Mouse (Mus musculus): ENCODE results near the gene Msi2. TPM values are rescaled to one million over a fixed set of nuclear protein-coding genes. Genes with fewer than 3 reads are reported as not detected.

The Msi2 gene
- polyA plus RNA-seq, 1 experiment from 2014 or later, result 41.0 TPM

DNA sequence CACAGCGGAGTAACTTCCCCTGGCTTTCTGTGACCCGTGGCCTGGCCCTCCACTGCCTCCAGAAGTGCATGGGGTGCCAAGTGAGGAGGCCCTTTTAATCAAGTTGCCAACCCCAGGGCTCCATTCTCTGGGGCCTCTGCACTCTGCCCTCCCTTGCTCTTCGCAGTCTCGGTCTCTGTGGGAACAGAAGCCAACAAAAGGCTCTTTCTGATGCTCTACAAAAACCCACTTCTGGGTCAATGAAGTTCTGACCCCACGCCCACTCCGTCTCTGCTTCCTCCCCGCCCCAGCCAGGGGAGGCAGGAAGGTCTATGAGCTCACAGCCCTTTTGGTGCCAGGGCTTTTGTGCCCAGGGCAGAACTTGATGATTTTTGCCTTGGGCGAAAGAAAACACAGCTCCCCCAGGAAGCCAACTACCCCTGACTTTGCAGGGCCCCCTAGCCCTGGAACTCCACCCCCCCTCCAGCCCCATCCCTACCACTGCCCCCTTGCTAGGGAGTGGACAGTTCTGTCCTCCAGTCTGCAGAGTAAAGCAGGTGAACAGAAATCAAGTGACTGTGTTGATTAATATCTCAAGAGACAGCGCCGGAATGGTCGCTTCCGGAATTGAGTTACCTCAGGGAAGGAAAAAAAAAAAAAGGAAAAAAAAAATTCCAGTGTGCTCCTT is 246.2 kb downstream of the Msi2 start:
- Histone ChIP-seq H3K27me3 (no peaks in the 10 kb centered on the region), H3K4me1 (replicated peaks) (peaks cover 75% of the 10 kb centered on the region), H3K27ac (peak overlapping the region; percentile 81), H3K9me3 (no peaks in the 10 kb centered on the region), H3K4me2 (replicated peaks) (0 out of 2 replicates have a peak overlapping the region, but pooled peaks have one; percentile 4), H3K4me3 (replicated peaks) (no peak overlapping the region), H3K9ac (replicated peaks) (no peak overlapping the region), H3K36me3 (peaks cover 3% of the 10 kb centered on the region; the same call in 1 of the 2 replicates)
- WGBS, result 19% methylated on average over 12 of the region's 12 CpGs
- ATAC-seq, result peak; percentile 54

DNA sequence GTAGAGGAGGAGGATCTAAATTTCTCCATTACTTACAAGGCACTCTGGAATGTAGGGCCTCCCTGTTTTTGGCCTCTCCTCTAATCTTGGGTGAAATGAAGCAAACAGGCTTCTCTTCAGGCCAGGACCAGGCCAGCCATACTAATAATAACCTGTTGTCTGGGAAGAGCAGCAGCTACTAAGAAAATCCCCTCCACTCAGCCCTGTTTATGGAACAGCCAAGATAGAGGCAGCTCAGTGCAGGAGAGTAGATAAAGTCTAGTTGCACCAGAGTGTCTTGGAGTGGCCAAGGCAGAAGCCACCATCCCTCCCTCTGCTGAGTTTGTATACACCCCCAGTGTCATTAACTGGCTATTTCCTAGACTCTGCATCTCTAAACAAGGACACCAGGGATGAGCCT is 247.7 kb downstream of the Msi2 start:
- no peak overlapping the region for H3K4me3 ChIP-seq (replicated peaks)
- peaks cover 72% of the 10 kb centered on the region for H3K4me1 ChIP-seq (replicated peaks)
- no peaks in the 10 kb centered on the region for H3K36me3 ChIP-seq
- H3K9ac ChIP-seq (replicated peaks), result 0 out of 2 replicates have a peak overlapping the region, but pooled peaks have one; percentile 2
- H3K9me3 ChIP-seq, result no peaks in the 10 kb centered on the region
- H3K27me3 ChIP-seq, result no peaks in the 10 kb centered on the region
- H3K27ac ChIP-seq, result peak overlapping the region; percentile 51
- no peak for ATAC-seq
- no peak overlapping the region for H3K4me2 ChIP-seq (replicated peaks)

DNA sequence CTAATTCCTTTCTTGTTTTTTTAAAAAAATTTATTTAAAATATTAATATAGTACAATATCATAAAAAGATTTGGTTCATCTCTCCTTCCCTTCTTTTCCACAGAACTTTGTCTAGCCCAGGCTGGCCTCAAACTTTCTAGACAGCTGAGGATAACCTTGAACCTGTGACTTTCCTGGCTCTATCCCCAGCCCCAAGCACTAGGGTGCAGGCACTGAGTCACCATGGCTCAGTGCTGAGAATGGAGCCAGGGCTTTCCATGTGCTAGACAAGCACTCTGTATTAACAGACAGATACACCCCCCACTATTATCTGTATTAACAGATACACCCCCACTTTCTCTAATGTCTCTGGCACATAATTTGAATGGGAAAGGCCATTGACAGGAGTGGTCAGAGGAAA is 249.3 kb downstream of the Msi2 start:
- H3K4me1 ChIP-seq (replicated peaks), result peaks cover 71% of the 10 kb centered on the region
- ATAC-seq, result no peak
- H3K27ac ChIP-seq, result no peak overlapping the region
- no peaks in the 10 kb centered on the region for H3K9me3 ChIP-seq
- no peak overlapping the region for H3K4me2 ChIP-seq (replicated peaks)
- H3K36me3 ChIP-seq, result no peaks in the 10 kb centered on the region
- no peak overlapping the region for H3K9ac ChIP-seq (replicated peaks)
- no peak overlapping the region for H3K4me3 ChIP-seq (replicated peaks)
- H3K27me3 ChIP-seq, result no peaks in the 10 kb centered on the region

DNA sequence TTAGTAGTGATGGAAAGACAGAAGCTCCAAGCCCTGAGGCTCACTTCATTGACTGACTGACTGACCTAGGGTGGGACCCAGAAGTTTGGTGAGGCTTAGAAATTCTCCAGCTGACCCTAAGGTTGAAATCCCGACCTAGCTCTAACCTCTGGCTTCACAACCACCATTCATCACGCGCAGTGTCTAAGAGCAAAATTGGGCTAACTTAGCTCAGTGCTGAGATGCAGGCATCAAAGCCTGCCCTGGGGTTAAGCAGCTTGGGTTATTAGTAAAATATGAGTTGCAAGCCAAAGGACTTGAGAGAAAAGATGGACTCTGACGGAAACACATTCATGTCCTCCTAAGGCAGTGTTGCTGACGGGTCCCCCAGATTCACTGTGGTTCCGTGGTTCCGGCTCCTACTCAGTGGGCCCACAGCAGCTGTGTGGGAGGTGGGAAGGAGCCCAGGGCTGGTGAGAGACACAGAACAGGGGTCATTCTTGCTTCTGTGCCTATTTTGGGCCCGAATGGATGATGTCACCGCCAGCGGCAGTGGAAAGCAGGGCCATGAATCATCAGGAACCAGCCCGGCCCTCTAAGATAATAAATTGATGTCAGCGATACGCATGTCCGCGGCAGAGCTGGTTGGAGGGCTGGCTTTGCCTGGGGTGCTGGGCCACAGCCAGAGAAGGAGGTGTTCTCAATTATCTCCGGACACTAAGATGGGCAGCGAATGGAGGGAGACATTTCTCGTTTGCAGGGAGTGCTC is 250.6 kb downstream of the Msi2 start:
- H3K4me2 ChIP-seq (replicated peaks), result no peak overlapping the region
- whole genome bisulfite sequencing, result 79% methylated on average over 18 of the region's 18 CpGs
- no peaks in the 10 kb centered on the region for H3K36me3 ChIP-seq
- H3K27ac ChIP-seq, result peak overlapping the region; percentile 7; the same call in 1 of the 2 replicates
- ATAC-seq, result no peak
- no peak overlapping the region for H3K9ac ChIP-seq (replicated peaks)
- H3K4me1 ChIP-seq (replicated peaks), result peaks cover 71% of the 10 kb centered on the region
- H3K4me3 ChIP-seq (replicated peaks), result no peak overlapping the region
- no peaks in the 10 kb centered on the region for H3K9me3 ChIP-seq
- no peaks in the 10 kb centered on the region for H3K27me3 ChIP-seq

DNA sequence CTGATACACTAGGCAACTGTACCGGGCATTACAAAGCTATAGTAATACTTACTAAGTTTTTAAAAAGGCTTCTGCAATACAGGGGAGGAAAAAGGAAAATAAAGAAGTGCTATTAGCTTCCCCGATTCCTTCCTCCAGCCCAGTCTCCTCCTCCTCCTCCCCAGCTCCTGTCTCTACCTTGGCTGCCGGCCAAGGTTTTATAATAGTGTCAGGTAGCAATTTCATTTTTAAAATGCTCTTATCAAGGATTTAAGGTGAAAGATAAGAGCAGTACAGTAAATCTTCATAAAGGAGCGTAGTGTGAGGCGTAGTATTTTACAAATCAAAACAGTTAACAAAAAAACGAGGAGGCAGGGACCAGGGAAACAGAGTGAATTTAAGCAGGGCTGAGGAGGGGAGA is 254.4 kb downstream of the Msi2 start:
- Histone ChIP-seq H3K9me3 (no peaks in the 10 kb centered on the region), H3K4me2 (replicated peaks) (no peak overlapping the region), H3K4me1 (replicated peaks) (peaks cover 84% of the 10 kb centered on the region), H3K27me3 (no peaks in the 10 kb centered on the region), H3K9ac (replicated peaks) (no peak overlapping the region), H3K36me3 (no peaks in the 10 kb centered on the region), H3K4me3 (replicated peaks) (no peak overlapping the region), H3K27ac (peak overlapping the region; percentile 76)
- WGBS, result 79% methylated on average over 6 of the region's 6 CpGs
- ATAC-seq, result no peak

DNA sequence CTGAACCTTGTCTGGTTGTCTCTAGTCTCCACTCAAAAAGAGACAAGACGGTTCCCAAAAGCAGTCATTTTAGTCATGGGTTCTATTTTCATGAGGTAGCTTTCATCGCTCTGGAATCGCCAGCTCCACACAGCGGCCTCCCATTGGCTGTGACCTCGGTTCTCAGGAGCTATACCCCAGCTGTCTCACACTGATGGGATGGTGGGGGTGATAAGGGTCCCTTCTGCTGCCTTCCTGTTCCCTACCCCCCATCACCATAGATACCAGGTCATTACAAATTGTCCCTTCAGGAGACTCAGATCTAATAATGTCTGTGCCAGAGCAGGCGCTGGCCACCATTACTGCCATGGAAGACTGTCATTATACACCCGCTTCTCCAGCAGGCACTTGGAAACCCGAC is 255.5 kb downstream of the Msi2 start:
- no peak overlapping the region for H3K9ac ChIP-seq (replicated peaks)
- 52% methylated on average over 8 of the region's 8 CpGs for WGBS
- H3K27me3 ChIP-seq, result no peaks in the 10 kb centered on the region
- H3K4me2 ChIP-seq (replicated peaks), result no peak overlapping the region
- H3K4me1 ChIP-seq (replicated peaks), result peaks cover 88% of the 10 kb centered on the region
- no peak for ATAC-seq
- H3K9me3 ChIP-seq, result no peaks in the 10 kb centered on the region
- H3K36me3 ChIP-seq, result no peaks in the 10 kb centered on the region
- no peak overlapping the region for H3K4me3 ChIP-seq (replicated peaks)
- peak overlapping the region; percentile 76 for H3K27ac ChIP-seq

DNA sequence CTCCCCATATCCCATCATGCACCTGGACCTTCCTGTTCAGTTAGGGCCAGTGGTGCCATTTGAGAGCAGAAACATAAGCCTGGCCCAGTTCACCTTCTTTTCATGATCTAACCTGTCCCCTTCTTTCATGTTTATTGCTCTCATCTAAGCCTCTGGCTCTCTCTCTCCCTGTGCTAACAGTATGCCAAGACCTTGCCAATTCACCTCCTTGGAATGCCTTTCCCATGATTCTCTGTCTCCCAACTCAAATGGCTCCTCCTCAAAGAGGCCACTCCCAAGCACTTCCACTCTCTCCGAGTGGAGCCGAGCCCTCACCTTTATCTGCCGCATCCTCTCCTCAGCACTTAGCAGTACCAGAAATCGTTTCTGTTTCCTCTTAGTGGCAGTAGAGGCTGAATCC is 256.7 kb downstream of the Msi2 start:
- Histone ChIP-seq H3K36me3 (no peaks in the 10 kb centered on the region), H3K9me3 (no peaks in the 10 kb centered on the region), H3K4me1 (replicated peaks) (peaks cover 94% of the 10 kb centered on the region), H3K4me3 (replicated peaks) (no peak overlapping the region), H3K27ac (peak overlapping the region; percentile 66), H3K27me3 (no peaks in the 10 kb centered on the region), H3K9ac (replicated peaks) (no peak overlapping the region), H3K4me2 (replicated peaks) (no peak overlapping the region)
- WGBS, result 95% methylated on average over 4 of the region's 4 CpGs
- no peak for ATAC-seq

DNA sequence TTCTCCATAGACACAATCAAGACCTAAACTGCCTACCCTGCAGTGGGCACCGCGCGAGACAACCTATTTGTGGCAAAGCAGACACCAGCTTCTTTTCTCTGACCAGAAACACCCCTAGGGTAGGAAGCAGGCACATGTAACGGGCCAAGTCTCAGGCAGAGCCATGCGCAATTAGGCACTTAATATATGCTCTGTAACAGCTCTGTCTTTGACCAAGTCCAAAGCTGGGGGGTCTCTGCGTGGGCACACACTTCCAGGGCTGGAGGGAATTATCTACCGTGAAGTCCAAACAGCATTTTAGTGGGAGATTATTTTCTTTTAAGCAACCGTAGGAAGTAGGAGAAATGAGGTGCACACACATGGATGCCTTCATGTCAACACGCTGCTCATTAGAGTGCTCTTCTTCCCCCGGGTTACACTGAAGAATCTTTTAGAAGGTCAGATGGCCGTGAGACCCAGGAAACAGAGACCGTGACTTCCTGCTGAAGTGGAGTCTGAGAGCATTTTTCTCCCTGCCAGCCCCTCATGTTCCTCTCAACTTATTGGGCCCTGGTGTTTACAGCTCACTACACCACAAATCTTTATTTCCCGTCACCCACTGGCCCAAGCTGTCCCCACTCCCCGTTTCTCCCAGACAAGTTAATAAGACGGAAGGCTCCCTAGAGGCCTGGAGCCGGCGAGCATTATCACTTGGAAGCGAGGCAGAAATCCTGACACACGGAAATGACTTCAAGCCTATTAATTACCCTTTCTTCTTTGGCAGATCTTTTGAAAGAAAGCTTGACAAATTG is 258.2 kb downstream of the Msi2 start:
- 27% methylated on average over 19 of the region's 19 CpGs for WGBS
- Histone ChIP-seq H3K27me3 (no peaks in the 10 kb centered on the region), H3K9ac (replicated peaks) (no peak overlapping the region), H3K9me3 (no peaks in the 10 kb centered on the region), H3K36me3 (no peaks in the 10 kb centered on the region), H3K27ac (peak overlapping the region; percentile 83), H3K4me3 (replicated peaks) (no peak overlapping the region), H3K4me2 (replicated peaks) (no peak overlapping the region), H3K4me1 (replicated peaks) (peaks cover 99% of the 10 kb centered on the region)
- ATAC-seq, result no peak

DNA sequence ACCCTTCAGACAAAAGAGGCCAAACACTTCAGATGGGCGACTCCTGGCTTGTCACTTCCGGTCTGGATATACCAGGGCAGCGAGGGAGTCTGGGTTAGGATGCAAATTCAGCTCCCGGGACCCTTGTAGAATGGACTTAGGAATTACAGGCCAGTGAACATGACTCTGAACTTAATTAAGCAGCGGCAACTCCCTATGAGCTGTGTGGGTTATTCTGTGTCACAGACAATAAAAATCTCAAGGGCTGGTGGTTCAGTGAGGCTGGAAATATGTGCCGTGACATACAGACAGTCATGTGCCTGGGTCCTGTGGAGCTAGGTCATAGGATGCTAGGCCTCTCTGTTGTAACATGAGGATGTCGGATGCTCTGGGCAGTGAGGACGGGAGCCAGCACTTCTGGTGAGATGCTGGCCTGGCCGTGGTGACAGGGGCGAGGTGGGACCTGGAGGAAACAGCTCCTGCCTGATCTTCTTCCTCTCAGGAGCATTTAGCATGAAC is 261.0 kb downstream of the Msi2 start:
- H3K4me2 ChIP-seq (replicated peaks), result no peak overlapping the region
- no peak overlapping the region for H3K9ac ChIP-seq (replicated peaks)
- no peaks in the 10 kb centered on the region for H3K9me3 ChIP-seq
- no peak overlapping the region for H3K27ac ChIP-seq
- 71% methylated on average over 10 of the region's 10 CpGs for WGBS
- no peak overlapping the region for H3K4me3 ChIP-seq (replicated peaks)
- no peaks in the 10 kb centered on the region for H3K36me3 ChIP-seq
- peaks cover 90% of the 10 kb centered on the region for H3K4me1 ChIP-seq (replicated peaks)
- ATAC-seq, result no peak
- no peaks in the 10 kb centered on the region for H3K27me3 ChIP-seq

DNA sequence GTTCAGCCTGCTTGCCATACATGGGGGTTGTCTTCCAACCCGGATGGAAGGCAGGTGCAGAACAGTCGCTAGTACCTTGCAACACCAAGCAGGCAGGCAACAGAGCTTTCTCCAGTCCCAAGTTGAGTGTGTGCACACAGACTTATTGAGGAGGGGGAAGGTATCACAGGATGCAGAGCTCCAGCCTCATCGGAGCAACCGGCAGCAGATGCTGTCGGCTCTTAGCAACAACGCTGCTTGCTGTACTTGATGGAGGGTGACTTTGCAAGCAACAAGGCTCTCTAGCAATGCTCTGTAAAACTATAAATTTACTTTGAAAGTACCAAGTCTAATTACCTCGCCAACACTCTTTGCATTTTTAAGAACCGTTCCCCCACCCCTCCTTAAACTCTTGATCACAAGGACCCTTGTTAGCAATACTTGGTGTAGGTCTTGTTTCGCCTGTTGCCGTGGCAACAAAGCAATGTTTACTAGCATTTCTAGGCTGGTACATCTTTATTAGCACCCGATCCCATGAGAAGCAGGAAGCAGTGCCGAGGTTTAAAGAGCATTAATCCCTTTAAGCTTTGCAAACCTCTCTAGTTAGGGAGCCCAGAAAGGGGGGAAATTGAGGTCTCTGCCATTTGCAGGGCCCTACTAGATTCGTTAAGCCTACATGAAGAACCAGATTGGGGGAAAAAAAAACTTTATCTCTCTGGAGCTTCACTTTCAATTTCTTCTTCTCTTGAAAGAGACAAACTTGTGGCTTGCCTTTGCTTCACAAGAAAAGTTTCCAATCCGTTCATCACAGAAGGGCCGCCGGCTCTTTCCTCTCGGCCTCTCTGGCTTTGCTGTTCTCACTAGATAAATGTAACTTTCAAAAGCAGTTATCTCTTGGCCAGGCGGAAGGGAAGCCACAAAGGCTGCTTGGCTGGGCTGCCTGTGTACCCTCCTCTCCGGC is 263.2 kb downstream of the Msi2 start:
- 21% methylated on average over 19 of the region's 19 CpGs for WGBS
- peak overlapping the region; percentile 5; the same call in 1 of the 2 replicates for H3K9ac ChIP-seq (replicated peaks)

DNA sequence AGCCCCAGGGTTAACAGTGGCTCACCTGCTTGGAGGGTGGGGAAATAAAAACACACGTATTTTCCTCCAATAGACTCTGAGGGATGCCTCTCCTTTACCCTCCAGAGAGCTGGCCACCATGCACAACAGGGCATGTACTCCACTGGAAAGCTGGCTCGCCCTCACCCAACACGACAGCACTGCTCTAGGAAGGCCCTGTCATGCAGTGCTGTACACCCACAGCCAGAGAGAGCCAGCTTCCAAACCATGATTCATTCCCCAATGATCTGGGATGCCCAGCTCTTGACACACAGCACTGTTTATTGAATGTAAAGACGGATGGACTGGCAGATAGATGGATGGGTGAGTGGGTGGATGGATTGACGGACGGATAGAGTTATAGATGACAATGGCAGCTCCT is 269.1 kb downstream of the Msi2 start:
- Histone ChIP-seq H3K9me3 (no peaks in the 10 kb centered on the region), H3K4me2 (replicated peaks) (no peak overlapping the region), H3K27me3 (no peaks in the 10 kb centered on the region), H3K4me1 (replicated peaks) (peaks cover 61% of the 10 kb centered on the region), H3K9ac (replicated peaks) (no peak overlapping the region), H3K27ac (peak overlapping the region; percentile 37; the same call in 1 of the 2 replicates), H3K4me3 (replicated peaks) (no peak overlapping the region), H3K36me3 (0 out of 2 replicates have a peak, but pooled peaks cover 5% of the 10 kb centered on the region)
- WGBS, result 89% methylated on average over 6 of the region's 6 CpGs
- ATAC-seq, result no peak

More for the DNA sequence above, 263.2 kb downstream of the Msi2 start:
- H3K9me3 ChIP-seq, result no peaks in the 10 kb centered on the region
- peak overlapping the region; percentile 59 for H3K27ac ChIP-seq
- peaks cover 69% of the 10 kb centered on the region for H3K4me1 ChIP-seq (replicated peaks)
- H3K4me3 ChIP-seq (replicated peaks), result no peak overlapping the region
- H3K36me3 ChIP-seq, result 0 out of 2 replicates have a peak, but pooled peaks cover 4% of the 10 kb centered on the region
- ATAC-seq, result peak; percentile 51
- H3K27me3 ChIP-seq, result no peaks in the 10 kb centered on the region
- H3K4me2 ChIP-seq (replicated peaks), result peak overlapping the region; percentile 3; the same call in 1 of the 2 replicates

Data from midbrain, embryonic 13.5 days (tissue).